Comparison of ENCODE assay signal across 21 mouse cellular contexts in the genomic region with DNA sequence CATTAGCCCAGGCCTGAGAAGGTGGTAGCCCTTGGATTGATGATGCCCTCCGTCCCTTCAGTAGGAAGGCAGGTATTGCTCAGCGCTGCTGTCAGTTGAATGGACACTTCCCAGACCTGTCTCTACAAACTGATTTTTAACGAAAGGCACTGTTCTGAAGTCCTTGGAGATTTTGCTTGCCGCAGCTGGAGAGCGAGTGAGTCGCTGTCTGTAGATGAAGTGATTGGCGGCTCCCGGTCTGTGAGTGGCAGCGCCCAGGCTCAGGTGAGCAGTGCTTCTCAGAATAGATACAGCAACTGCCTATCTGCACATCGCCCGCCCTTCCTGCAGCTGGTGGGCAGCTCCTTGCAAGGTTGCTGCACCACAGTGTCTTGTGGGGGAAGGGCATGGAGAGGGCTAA. TPM values are rescaled to one million over a fixed set of nuclear protein-coding genes. Genes with fewer than 3 reads are reported as not detected.
"Had no signal": no experiment of that assay in that cellular context is flagged by ENCODE, and none has a peak within 500 bp of the region (broad histone marks: within the 10 kb centered on the region; RNA-seq: fewer than 3 reads in every experiment).

No protein-coding gene starts in this region.

- H3K4me1 ChIP-seq: stomach, embryonic 15.5 days had no signal

- H3K9me3 ChIP-seq: neural tube, embryonic 13.5 days; neural tube, embryonic 15.5 days; stomach, embryonic 15.5 days had no signal

- H3K9ac ChIP-seq: neural tube, embryonic 13.5 days; neural tube, embryonic 15.5 days; stomach, embryonic 15.5 days had no signal

- H3K27ac ChIP-seq: neural tube, embryonic 13.5 days; neural tube, embryonic 15.5 days; stomach, embryonic 15.5 days; stomach, postnatal 0 days had no signal

- H3K27me3 ChIP-seq: stomach, embryonic 15.5 days had no signal

- H3K4me2 ChIP-seq: neural tube, embryonic 13.5 days; neural tube, embryonic 15.5 days; stomach, embryonic 15.5 days had no signal

- H3K4me3 ChIP-seq: neural tube, embryonic 13.5 days; neural tube, embryonic 15.5 days; stomach, embryonic 15.5 days had no signal

- DNase-seq: right cerebral cortex, adult 18-20 months; right cerebral cortex, postnatal 14 days; right cerebral cortex, postnatal 25 days; right cerebral cortex, postnatal 4 days; spleen, adult 18-20 months; thymus, adult 18-20 months; thymus, adult 2 months; thymus, postnatal 14 days; thymus, postnatal 25 days; thymus, postnatal 36 days; thymus, postnatal 4 days had no signal

RNA-seq across cellular contexts. Expression of a gene that starts 38.1 kb away (rescaled TPM):
- polyA plus RNA-seq: small intestine, adult 2 months; spleen, adult 2 months; stomach, embryonic 14.5 days; stomach, embryonic 15.5 days; stomach, embryonic 16.5 days; stomach, postnatal 0 days; thymus, adult 2 months; thymus, postnatal 0 days; urinary bladder, adult 2 months had no signal
